ENCODE assay signal across 17 mouse cellular contexts in the genomic region with DNA sequence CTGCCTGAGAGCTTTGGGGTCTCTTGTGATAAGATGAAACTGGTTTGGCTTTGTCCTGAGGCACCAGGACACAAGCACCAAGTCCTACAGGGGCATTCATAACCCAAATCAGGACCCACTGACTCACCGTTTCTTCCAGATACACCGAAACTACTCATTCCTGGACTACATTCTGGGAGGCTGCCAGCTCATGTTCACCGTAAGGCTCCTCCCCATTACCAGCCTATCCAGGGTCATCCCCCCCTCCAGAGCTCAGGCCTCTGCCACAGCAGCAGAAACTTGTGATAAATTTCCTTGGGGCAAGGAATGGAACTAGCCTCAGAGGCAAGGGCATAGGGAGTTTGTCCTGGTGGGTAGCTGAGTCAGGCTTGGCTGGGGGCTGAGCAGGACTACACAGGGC. TPM values are rescaled to one million over a fixed set of nuclear protein-coding genes. Genes with fewer than 3 reads are reported as not detected.
DNase-seq lines count a peak whose midpoint lies in the region.
"Had no signal": no experiment of that assay in that cellular context is flagged by ENCODE, and none has a peak within 500 bp of the region (broad histone marks: within the 10 kb centered on the region; RNA-seq: fewer than 3 reads in every experiment).

No protein-coding gene starts in this region.

- DNase-seq in 3134 (ENCODE audit: extremely low read depth, insufficient read length, low spot score) (peak; percentile 30), 3T3-L1 (ENCODE audit: low read depth, low spot score) (peak; percentile 90)
- peak; percentile 82 to 90 for DNase-seq in adrenal gland, adult (ENCODE audit: inconsistent age in 2 of 2, low spot score in 1 of 2)
- DNase-seq in adrenal gland, postnatal 25 days, result peak; percentile 65
- no peak for DNase-seq in thymus, postnatal 0 days (ENCODE audit: low spot score)
- DNase-seq in thymus, postnatal 36 days, result no peak
- DNase-seq in right cerebral cortex, postnatal 36 days (ENCODE audit: low spot score in 2 of 2), result no peak
- DNase-seq: cerebellum, adult 9-10 months; cerebellum, postnatal 36 days; gastrocnemius, adult 2 months; kidney, adult 18-20 months; kidney, postnatal 4 days; liver, postnatal 0 days; lung, postnatal 4 days; midbrain, embryonic 14.5 days; right cerebral cortex, postnatal 4 days; thymus, adult 2 months had no signal

RNA-seq across cellular contexts. Expression of a gene that starts 24.5 kb away (rescaled TPM):
- total RNA-seq in adrenal gland, postnatal 25 days (2021), result 19.4 and 23.2 TPM in 2 replicates
- polyA plus RNA-seq in thymus, postnatal 0 days (2015; fragmentation: Nextera tagmentation; extraction: Ambion mirVana), result 2.9 and 3.0 TPM in 2 replicates

RNA-seq across cellular contexts. Expression of a gene that starts 44.5 kb away (rescaled TPM):
- 22.6 and 23.0 TPM in 2 replicates for total RNA-seq in adrenal gland, postnatal 25 days (2021)
- 33.8 and 40.1 TPM in 2 replicates for polyA plus RNA-seq in thymus, postnatal 0 days (2015; fragmentation: Nextera tagmentation; extraction: Ambion mirVana)

RNA-seq across cellular contexts. Expression of a gene that starts 44.5 kb away (rescaled TPM):
- 39.8 and 49.6 TPM in 2 replicates for total RNA-seq in adrenal gland, postnatal 25 days (2021)
- 82.5 and 85.3 TPM in 2 replicates for polyA plus RNA-seq in thymus, postnatal 0 days (2015; fragmentation: Nextera tagmentation; extraction: Ambion mirVana)

Comparison
In these comparisons a context has a peak if more than half of its experiments do, and no peak if none do; other contexts are left out.
1. DNase-seq: peak in 3134 (single experiment), 3T3-L1 (single experiment), adrenal gland, adult (2 of 2) and adrenal gland, postnatal 25 days (single experiment); none in thymus, postnatal 0 days (single experiment), thymus, postnatal 36 days (0 of 2) and right cerebral cortex, postnatal 36 days (0 of 2).